Mouse (Mus musculus): ENCODE measurements at regions not wholly inside any gene's neighbourhood (a gene's known extent, or its start where the extent isn't known, plus 50 kb on each side); places are given as distances from the start of the nearest gene placed in this dataset.

- no peak for TF ChIP-seq CTCF (IDR thresholded peaks at IDR 0.05; ENCODE audit: low read depth)
- TF ChIP-seq EP300 (IDR thresholded peaks at IDR 0.05; ENCODE audit: low read depth): no peak
Measured at GRCm38 (mm10) chr11:65349013-65349412, 79.2 kb upstream of the Myocd start.

All from liver, postnatal 0 days (tissue).